Mouse (Mus musculus): Measurements from ENCODE around the gene Rexo4. TPM values are rescaled to one million over a fixed set of nuclear protein-coding genes. Genes with fewer than 3 reads are reported as not detected.

Gene Rexo4
- polyA plus RNA-seq, 1 experiment from 2014 or later = 21.4 TPM

- Histone ChIP-seq H3K9ac (replicated peaks; ENCODE audit: low read depth) (peak within 1 kb of the TSS; percentile 99), H3K27me3 (replicated peaks; ENCODE audit: insufficient read depth, low read length) (no peaks in the 10 kb centered on the region), H3K4me2 (replicated peaks; ENCODE audit: low read depth, low read length) (peak within 1 kb of the TSS; percentile 83), H3K4me3 (ENCODE audit: low read depth, low read length) (peak within 1 kb of the TSS; percentile 87), H3K4me1 (ENCODE audit: insufficient read depth, low read depth, low read length) (peaks cover 15% of the 10 kb centered on the region; the same call in 1 of the 2 replicates), H3K27ac (ENCODE audit: low read length) (peak within 1 kb of the TSS; percentile 96), H3K9me3 (ENCODE audit: low read length) (no peaks in the 10 kb centered on the region), H3K36me3 (ENCODE audit: insufficient read depth, low read length) (no peaks in the 10 kb centered on the region)
- TF ChIP-seq EP300 (IDR thresholded peaks at IDR 0.05) (no peak), CTCF (IDR thresholded peaks at IDR 0.05) (no peak)
- 3% methylated on average over 28 of the region's 70 CpGs for WGBS
- ATAC-seq (peak; percentile 96), DNase-seq (ENCODE audit: low spot score) (peak; percentile 98)
Measured at GRCm38 (mm10) chr2:26933304-26934055, 30.7 kb downstream of the Rexo4 start, which contains the start of the genes Surf4 and Stkld1. Gene Surf4, minus strand, starts transcription at chr2:26933928. Gene Stkld1, plus strand, starts transcription at chr2:26934047.

GRCm38 (mm10) chr2:26932473-26933303 lies 31.5 kb downstream of the Rexo4 start:
- Histone ChIP-seq H3K4me2 (replicated peaks; ENCODE audit: low read depth, low read length) (peak overlapping the region; percentile 83), H3K27ac (ENCODE audit: low read length) (peak overlapping the region; percentile 96), H3K9ac (replicated peaks; ENCODE audit: low read depth) (peak overlapping the region; percentile 99), H3K36me3 (ENCODE audit: insufficient read depth, low read length) (no peaks in the 10 kb centered on the region), H3K4me3 (ENCODE audit: low read depth, low read length) (peak overlapping the region; percentile 87), H3K4me1 (ENCODE audit: insufficient read depth, low read depth, low read length) (peaks cover 15% of the 10 kb centered on the region; the same call in 1 of the 2 replicates), H3K27me3 (replicated peaks; ENCODE audit: insufficient read depth, low read length) (no peaks in the 10 kb centered on the region), H3K9me3 (ENCODE audit: low read length) (no peaks in the 10 kb centered on the region)
- ATAC-seq (no peak; the same call in 1 of the 2 replicates), DNase-seq (ENCODE audit: low spot score) (peak; percentile 33)
- no peak for TF ChIP-seq EP300 (IDR thresholded peaks at IDR 0.05)
- TF ChIP-seq CTCF (IDR thresholded peaks at IDR 0.05) = no peak
- WGBS = 5% methylated on average over 33 of the region's 49 CpGs

- no peaks in the 10 kb centered on the region for H3K27me3 ChIP-seq (replicated peaks; ENCODE audit: insufficient read depth, low read length)
- no peak overlapping the region for H3K4me3 ChIP-seq (ENCODE audit: low read depth, low read length)
- H3K36me3 ChIP-seq (ENCODE audit: insufficient read depth, low read length) = peaks cover 16% of the 10 kb centered on the region; the same call in 1 of the 2 replicates
- H3K9me3 ChIP-seq (ENCODE audit: low read length) = no peaks in the 10 kb centered on the region
- peaks cover 15% of the 10 kb centered on the region; the same call in 1 of the 2 replicates for H3K4me1 ChIP-seq (ENCODE audit: insufficient read depth, low read depth, low read length)
- WGBS = 33% methylated on average over 1 of the region's 1 CpGs
- TF ChIP-seq CTCF (IDR thresholded peaks at IDR 0.05) = peak; percentile 87
- TF ChIP-seq EP300 (IDR thresholded peaks at IDR 0.05) = no peak
- ATAC-seq (no peak), DNase-seq (ENCODE audit: low spot score) (peak; percentile 87)
- H3K9ac ChIP-seq (replicated peaks; ENCODE audit: low read depth) = no peak overlapping the region
- H3K4me2 ChIP-seq (replicated peaks; ENCODE audit: low read depth, low read length) = no peak overlapping the region
- no peak overlapping the region for H3K27ac ChIP-seq (ENCODE audit: low read length)
Measured at GRCm38 (mm10) chr2:26930390-26930789, 33.8 kb downstream of the Rexo4 start.

GRCm38 (mm10) chr2:26927745-26928476 lies 36.3 kb downstream of the Rexo4 start:
- no peak for ATAC-seq
- DNase-seq (ENCODE audit: low spot score) = no peak
- no peak overlapping the region for H3K4me2 ChIP-seq (replicated peaks; ENCODE audit: low read depth, low read length)
- TF ChIP-seq CTCF (IDR thresholded peaks at IDR 0.05) (no peak), EP300 (IDR thresholded peaks at IDR 0.05) (no peak)
- H3K27me3 ChIP-seq (replicated peaks; ENCODE audit: insufficient read depth, low read length) = no peaks in the 10 kb centered on the region
- no peaks in the 10 kb centered on the region for H3K9me3 ChIP-seq (ENCODE audit: low read length)
- H3K36me3 ChIP-seq (ENCODE audit: insufficient read depth, low read length) = peaks cover 33% of the 10 kb centered on the region
- H3K4me1 ChIP-seq (ENCODE audit: insufficient read depth, low read depth, low read length) = peaks cover 15% of the 10 kb centered on the region; the same call in 1 of the 2 replicates
- no peak overlapping the region for H3K27ac ChIP-seq (ENCODE audit: low read length)
- H3K9ac ChIP-seq (replicated peaks; ENCODE audit: low read depth) = no peak overlapping the region
- H3K4me3 ChIP-seq (ENCODE audit: low read depth, low read length) = no peak overlapping the region
- WGBS = 87% methylated on average over 6 of the region's 6 CpGs

GRCm38 (mm10) chr2:26921784-26922183 lies 42.4 kb downstream of the Rexo4 start:
- H3K9ac ChIP-seq (replicated peaks; ENCODE audit: low read depth) = no peak overlapping the region
- peaks cover 68% of the 10 kb centered on the region for H3K36me3 ChIP-seq (ENCODE audit: insufficient read depth, low read length)
- H3K27ac ChIP-seq (ENCODE audit: low read length) = no peak overlapping the region
- peak; percentile 40; the same call in 1 of the 2 replicates for ATAC-seq
- TF ChIP-seq EP300 (IDR thresholded peaks at IDR 0.05) (no peak), CTCF (IDR thresholded peaks at IDR 0.05) (no peak)
- no peak overlapping the region for H3K4me3 ChIP-seq (ENCODE audit: low read depth, low read length)
- 43% methylated on average over 9 of the region's 9 CpGs for WGBS
- peaks cover 7% of the 10 kb centered on the region; the same call in 1 of the 2 replicates for H3K4me1 ChIP-seq (ENCODE audit: insufficient read depth, low read depth, low read length)
- peak; percentile 28 for DNase-seq (ENCODE audit: low spot score)
- no peaks in the 10 kb centered on the region for H3K27me3 ChIP-seq (replicated peaks; ENCODE audit: insufficient read depth, low read length)
- H3K4me2 ChIP-seq (replicated peaks; ENCODE audit: low read depth, low read length) = no peak overlapping the region
- H3K9me3 ChIP-seq (ENCODE audit: low read length) = no peaks in the 10 kb centered on the region

All from lung, postnatal 0 days (tissue).